Mouse (Mus musculus) midbrain, embryonic 13.5 days (tissue): ENCODE measurements around the gene Specc1. TPM values are rescaled to one million over a fixed set of nuclear protein-coding genes. Genes with fewer than 3 reads are reported as not detected.

Source experiments
- ATAC-seq: fragments of 200-750 bp; cut with Nextera tagmentation; 2 replicates; pipeline ENCODE4 v1.8.0; 2017; ENCODE audit warnings: mild to moderate bottlenecking, moderate TSS enrichment, moderate library complexity
- H3K27ac ChIP-seq: fragments of 300-500 bp; sonication (generic); 2 replicates; pipeline ENCODE4 v1.5.1; 2015; ENCODE audit warnings: inconsistent platforms, mild to moderate bottlenecking, moderate library complexity
- H3K27me3 ChIP-seq: fragments of 300-500 bp; sonication (generic); 2 replicates; pipeline ENCODE4 v1.6.1; 2015; ENCODE audit warnings: mild to moderate bottlenecking, inconsistent platforms
- H3K36me3 ChIP-seq: fragments of 300-500 bp; sonication (generic); 2 replicates; pipeline ENCODE4 v1.6.1; 2015; ENCODE audit warnings: mild to moderate bottlenecking, inconsistent platforms
- H3K4me1 ChIP-seq: fragments of 300-500 bp; sonication (generic); replicated peaks from 2 replicates; pipeline ENCODE4 v1.6.1; 2015; ENCODE audit warnings: inconsistent platforms
- H3K4me2 ChIP-seq: fragments of 300-500 bp; sonication (generic); replicated peaks from 2 replicates; pipeline ENCODE4 v1.6.1; 2015; ENCODE audit warnings: moderate library complexity, mild to moderate bottlenecking, inconsistent platforms
- H3K4me3 ChIP-seq: fragments of 300-500 bp; sonication (generic); replicated peaks from 2 replicates; pipeline ENCODE4 v1.5.1; 2015; ENCODE audit warnings: mild to moderate bottlenecking, inconsistent platforms
- H3K9ac ChIP-seq: fragments of 300-500 bp; sonication (generic); replicated peaks from 2 replicates; pipeline ENCODE4 v1.6.1; 2015; ENCODE audit warnings: mild to moderate bottlenecking, inconsistent platforms
- H3K9me3 ChIP-seq: fragments of 300-500 bp; sonication (generic); 2 replicates; pipeline ENCODE4 v1.6.1; 2016; ENCODE audit warnings: mild to moderate bottlenecking, inconsistent platforms
- WGBS: fragments of 180-500 bp; shearing (Covaris S2); methylation state at CpG from one replicate; pipeline ENCODE4 v1.1.7; 2015; 5-methylcytosine and 5-hydroxymethylcytosine counted together
- polyA plus RNA-seq: library from polyadenylated mRNA; unstranded; fragments of >200 nt; fragmentation: Nextera tagmentation; extraction: Ambion mirVana; gene quantifications from 2 replicates; pipeline ENCODE4 v1.2.1, GENCODE M21; 2015

Specc1 gene
- polyA plus RNA-seq, 1 experiment from 2014 or later: 15.2 TPM

- 79% methylated on average over 4 of the region's 4 CpGs for WGBS
- H3K9ac ChIP-seq: no peak overlapping the region
- H3K9me3 ChIP-seq: no peaks in the 10 kb centered on the region
- no peaks in the 10 kb centered on the region for H3K27me3 ChIP-seq
- no peaks in the 10 kb centered on the region for H3K4me1 ChIP-seq
- peaks cover 17% of the 10 kb centered on the region; the same call in 1 of the 2 replicates for H3K36me3 ChIP-seq
- no peak overlapping the region for H3K4me2 ChIP-seq
- no peak overlapping the region for H3K27ac ChIP-seq
- no peak for ATAC-seq
- H3K4me3 ChIP-seq: no peak overlapping the region
Measured at GRCm38 (mm10) chr11:62209891-62210290, 253.3 kb downstream of the Specc1 start.

- WGBS: 94% methylated on average over 12 of the region's 12 CpGs
- H3K27ac ChIP-seq: no peak overlapping the region
- peaks cover 5% of the 10 kb centered on the region; the same call in 1 of the 2 replicates for H3K4me1 ChIP-seq
- no peak for ATAC-seq
- H3K9me3 ChIP-seq: no peaks in the 10 kb centered on the region
- no peak overlapping the region for H3K4me3 ChIP-seq
- H3K36me3 ChIP-seq: peaks cover 8% of the 10 kb centered on the region; the same call in 1 of the 2 replicates
- no peak overlapping the region for H3K4me2 ChIP-seq
- no peaks in the 10 kb centered on the region for H3K27me3 ChIP-seq
- H3K9ac ChIP-seq: no peak overlapping the region
Measured at GRCm38 (mm10) chr11:62213384-62213989, 256.9 kb downstream of the Specc1 start.

GRCm38 (mm10) chr11:62215107-62215506, 258.5 kb downstream of the Specc1 start:
- no peak for ATAC-seq
- Histone ChIP-seq H3K4me1 (peaks cover 5% of the 10 kb centered on the region; the same call in 1 of the 2 replicates), H3K9ac (no peak overlapping the region), H3K4me3 (no peak overlapping the region), H3K9me3 (no peaks in the 10 kb centered on the region), H3K4me2 (no peak overlapping the region), H3K36me3 (peaks cover 8% of the 10 kb centered on the region; the same call in 1 of the 2 replicates), H3K27ac (no peak overlapping the region), H3K27me3 (no peaks in the 10 kb centered on the region)
- WGBS: 69% methylated on average over 2 of the region's 2 CpGs

- Histone ChIP-seq H3K9me3 (no peaks in the 10 kb centered on the region), H3K9ac (no peak overlapping the region), H3K4me1 (peaks cover 5% of the 10 kb centered on the region; the same call in 1 of the 2 replicates), H3K27ac (no peak overlapping the region), H3K36me3 (peaks cover 2% of the 10 kb centered on the region; the same call in 1 of the 2 replicates), H3K4me2 (no peak overlapping the region), H3K27me3 (no peaks in the 10 kb centered on the region), H3K4me3 (no peak overlapping the region)
- no peak for ATAC-seq
- 68% methylated on average over 6 of the region's 6 CpGs for WGBS
Measured at GRCm38 (mm10) chr11:62217751-62218150, 261.2 kb downstream of the Specc1 start.

GRCm38 (mm10) chr11:62220756-62221510, 264.4 kb downstream of the Specc1 start:
- WGBS: 86% methylated on average over 7 of the region's 7 CpGs
- Histone ChIP-seq H3K4me1 (peaks cover 5% of the 10 kb centered on the region; the same call in 1 of the 2 replicates), H3K27me3 (no peaks in the 10 kb centered on the region), H3K4me2 (no peak overlapping the region), H3K27ac (no peak overlapping the region), H3K9ac (no peak overlapping the region), H3K4me3 (no peak overlapping the region), H3K36me3 (no peaks in the 10 kb centered on the region; the same call in 1 of the 2 replicates), H3K9me3 (no peaks in the 10 kb centered on the region)
- ATAC-seq: no peak

GRCm38 (mm10) chr11:62223416-62223815, 266.9 kb downstream of the Specc1 start:
- Histone ChIP-seq H3K4me3 (no peak overlapping the region), H3K36me3 (no peaks in the 10 kb centered on the region; the same call in 1 of the 2 replicates), H3K9me3 (no peaks in the 10 kb centered on the region), H3K27ac (no peak overlapping the region), H3K4me1 (no peaks in the 10 kb centered on the region), H3K9ac (no peak overlapping the region), H3K4me2 (no peak overlapping the region), H3K27me3 (no peaks in the 10 kb centered on the region)
- ATAC-seq: no peak
- 92% methylated on average over 5 of the region's 5 CpGs for WGBS

- no peak overlapping the region for H3K9ac ChIP-seq
- no peak for ATAC-seq
- H3K4me1 ChIP-seq: no peaks in the 10 kb centered on the region
- H3K4me3 ChIP-seq: no peak overlapping the region
- H3K9me3 ChIP-seq: no peaks in the 10 kb centered on the region
- H3K36me3 ChIP-seq: no peaks in the 10 kb centered on the region; the same call in 1 of the 2 replicates
- H3K27ac ChIP-seq: no peak overlapping the region
- H3K4me2 ChIP-seq: no peak overlapping the region
- 98% methylated on average over 7 of the region's 7 CpGs for WGBS
- no peaks in the 10 kb centered on the region for H3K27me3 ChIP-seq
Measured at GRCm38 (mm10) chr11:62223962-62224361, 267.4 kb downstream of the Specc1 start.

GRCm38 (mm10) chr11:62224797-62225196, 268.2 kb downstream of the Specc1 start:
- no peaks in the 10 kb centered on the region for H3K4me1 ChIP-seq
- no peaks in the 10 kb centered on the region for H3K9me3 ChIP-seq
- no peaks in the 10 kb centered on the region for H3K27me3 ChIP-seq
- H3K4me3 ChIP-seq: no peak overlapping the region
- ATAC-seq: no peak
- H3K36me3 ChIP-seq: no peaks in the 10 kb centered on the region; the same call in 1 of the 2 replicates
- H3K27ac ChIP-seq: no peak overlapping the region
- 87% methylated on average over 4 of the region's 4 CpGs for WGBS
- H3K9ac ChIP-seq: no peak overlapping the region
- H3K4me2 ChIP-seq: no peak overlapping the region

- Histone ChIP-seq H3K36me3 (no peaks in the 10 kb centered on the region), H3K27me3 (no peaks in the 10 kb centered on the region), H3K27ac (no peak overlapping the region), H3K4me3 (no peak overlapping the region), H3K4me1 (no peaks in the 10 kb centered on the region), H3K9me3 (no peaks in the 10 kb centered on the region), H3K9ac (no peak overlapping the region), H3K4me2 (no peak overlapping the region)
- no peak for ATAC-seq
- 79% methylated on average over 12 of the region's 12 CpGs for WGBS
Measured at GRCm38 (mm10) chr11:62240631-62241261, 284.2 kb downstream of the Specc1 start.

- WGBS: 89% methylated on average over 8 of the region's 8 CpGs
- Histone ChIP-seq H3K4me3 (no peak overlapping the region), H3K27ac (no peak overlapping the region), H3K9ac (no peak overlapping the region), H3K9me3 (no peaks in the 10 kb centered on the region), H3K4me2 (no peak overlapping the region), H3K36me3 (no peaks in the 10 kb centered on the region), H3K4me1 (peaks cover 3% of the 10 kb centered on the region; the same call in 1 of the 2 replicates), H3K27me3 (peaks cover 10% of the 10 kb centered on the region)
- ATAC-seq: no peak
Measured at GRCm38 (mm10) chr11:62243871-62244270, 287.3 kb downstream of the Specc1 start.

- WGBS: 93% methylated on average over 4 of the region's 4 CpGs
- Histone ChIP-seq H3K4me1 (peaks cover 8% of the 10 kb centered on the region), H3K4me2 (no peak overlapping the region), H3K27me3 (peaks cover 16% of the 10 kb centered on the region), H3K36me3 (no peaks in the 10 kb centered on the region), H3K27ac (no peak overlapping the region), H3K9me3 (no peaks in the 10 kb centered on the region), H3K9ac (no peak overlapping the region), H3K4me3 (no peak overlapping the region)
- no peak for ATAC-seq
Measured at GRCm38 (mm10) chr11:62244471-62244870, 287.9 kb downstream of the Specc1 start.
